Mouse (Mus musculus): ENCODE measurements around the gene Olig1.

Olig1 gene

GRCm38 (mm10) chr16:91305512-91306111 is 36.0 kb downstream of the Olig1 start:
- in situ Hi-C loops (cut with MboI, MseI): no loop called here

DNA sequence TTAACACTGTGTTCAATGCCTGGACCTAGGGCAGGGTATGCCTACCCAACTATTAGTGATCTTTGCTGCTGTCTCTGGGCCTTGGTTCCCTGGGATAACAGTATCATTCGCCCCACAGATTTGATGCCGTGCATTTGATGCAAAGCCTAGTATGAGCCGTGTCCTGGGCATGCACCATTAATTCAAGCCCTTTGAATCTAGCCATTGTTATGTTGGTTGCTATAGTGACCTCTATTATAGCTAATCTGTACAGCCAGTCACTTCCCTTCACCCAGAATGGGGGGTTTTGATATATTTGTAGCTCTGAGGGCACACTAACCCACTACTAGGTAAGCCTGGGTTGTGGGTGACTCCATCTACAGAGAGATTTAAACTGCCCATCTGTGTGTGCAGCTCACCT is 40.3 kb downstream of the Olig1 start:
- in situ Hi-C loops (cut with MboI, MseI): no loop called here

GRCm38 (mm10) chr16:91312921-91313320 is 43.3 kb downstream of the Olig1 start:
- in situ Hi-C loops (cut with MboI, MseI): no loop called here

GRCm38 (mm10) chr16:91314114-91314775 is 44.7 kb downstream of the Olig1 start:
- in situ Hi-C loops (cut with MboI, MseI): no loop called here

GRCm38 (mm10) chr16:91320191-91320590 is 50.6 kb downstream of the Olig1 start:
- in situ Hi-C loops (cut with MboI, MseI): loop anchor here (10.0 kb wide), 1 partner anchor 225 kb away; the partner anchor contains the start of gene 4932438H23Rik

GRCm38 (mm10) chr16:91320608-91321007 is 51.0 kb downstream of the Olig1 start:
- in situ Hi-C loops (cut with MboI, MseI): loop anchor here (10.0 kb wide), 1 partner anchor 226 kb away; the partner anchor contains the start of gene 4932438H23Rik

All from T-helper 2 cell (primary cell).